Mouse (Mus musculus) CH12F3 (cell line): ENCODE measurements around the gene Polr3c.
"Not testable (repeated sequence)": the region's sequence is repeated elsewhere in the genome, so short reads cannot be mapped to it uniquely, and the experiment has no call there.

Experiments used
- in situ Hi-C: fragments of 300-500 bp; cut with MboI; formaldehyde crosslinking; loops from 2 replicates; pipeline ENCODE4 v1.14.3; 2020; ENCODE audit warnings: low sequenced_read_pairs

Gene Polr3c

GRCm38 (mm10) chr3:96708684-96709064 is 18.8 kb downstream of the Polr3c start:
- in situ Hi-C loops, result no loop called here

GRCm38 (mm10) chr3:96707903-96708683 is 19.3 kb downstream of the Polr3c start, which contains the start of gene Nudt17:
Nudt17 (minus strand) TSS chr3:96708562.
- in situ Hi-C loops, result no loop called here

DNA sequence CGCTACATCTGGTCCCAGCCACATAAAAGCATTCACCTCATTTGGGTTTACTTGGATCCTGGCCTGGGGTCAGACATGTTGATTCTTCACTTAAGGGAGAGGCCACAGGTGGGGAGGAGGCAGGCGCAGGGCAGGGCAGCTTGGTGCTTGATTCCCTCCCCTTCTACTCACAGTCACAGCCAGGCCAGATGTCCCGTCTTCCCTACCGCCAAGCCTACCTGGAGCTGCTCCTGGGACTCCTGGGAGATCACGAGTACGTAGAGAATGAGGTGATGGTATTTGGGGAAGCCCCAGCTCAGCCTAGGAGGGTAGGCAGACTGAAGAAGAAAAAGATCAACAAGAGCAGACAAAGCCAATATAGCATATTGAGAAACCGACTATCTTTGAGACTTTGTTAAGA is 20.4 kb downstream of the Polr3c start:
- in situ Hi-C loops, result no loop called here

DNA sequence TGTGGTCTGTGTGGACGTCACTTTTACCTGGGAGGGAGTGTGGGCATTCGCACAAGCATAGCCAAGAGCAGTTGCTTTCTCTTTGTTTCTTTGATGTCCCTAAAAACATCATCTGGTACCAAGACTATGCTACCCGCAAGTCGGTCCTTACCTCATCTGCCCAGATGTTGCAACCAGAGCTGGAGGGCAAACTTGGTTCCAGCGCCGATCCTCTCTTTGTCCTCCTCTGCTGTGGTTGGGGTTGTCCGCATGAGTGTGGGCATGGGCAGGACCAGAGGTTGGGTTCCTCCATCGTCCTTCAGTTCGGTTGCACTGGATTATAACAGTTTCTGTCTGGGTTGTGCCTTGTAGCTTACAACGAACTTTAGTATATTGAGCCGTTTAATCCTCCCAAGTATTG is 21.2 kb downstream of the Polr3c start:
- in situ Hi-C loops, result no loop called here

DNA sequence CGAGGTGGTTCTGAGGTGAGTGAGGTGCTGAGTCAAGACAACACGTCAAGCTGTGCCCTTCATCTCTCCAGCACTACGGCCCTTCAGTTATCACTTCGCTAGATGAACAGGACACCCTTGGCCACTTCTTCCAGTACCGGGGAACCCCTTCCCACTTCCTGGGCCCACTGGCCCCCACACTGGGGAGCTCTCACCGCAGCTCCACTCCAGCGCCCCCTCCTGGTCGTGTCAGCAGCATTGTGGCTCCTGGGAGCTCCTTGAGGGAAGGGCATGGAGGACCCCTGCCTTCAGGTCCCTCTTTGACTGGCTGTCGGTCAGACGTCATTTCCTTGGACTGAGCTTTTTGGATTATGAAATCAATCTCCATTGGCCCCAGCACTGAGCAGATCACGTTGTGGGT is 22.6 kb downstream of the Polr3c start:
- in situ Hi-C loops, result no loop called here

- in situ Hi-C loops, result no loop called here
Observed at GRCm38 (mm10) chr3:96701003-96701402, 26.4 kb downstream of the Polr3c start.

GRCm38 (mm10) chr3:96700376-96700775 is 27.1 kb downstream of the Polr3c start:
- in situ Hi-C loops, result no loop called here

- in situ Hi-C loops, result no loop called here
Observed at GRCm38 (mm10) chr3:96698993-96699690, 28.3 kb downstream of the Polr3c start.

GRCm38 (mm10) chr3:96696766-96697732 is 30.4 kb downstream of the Polr3c start:
- in situ Hi-C loops, result no loop called here

DNA sequence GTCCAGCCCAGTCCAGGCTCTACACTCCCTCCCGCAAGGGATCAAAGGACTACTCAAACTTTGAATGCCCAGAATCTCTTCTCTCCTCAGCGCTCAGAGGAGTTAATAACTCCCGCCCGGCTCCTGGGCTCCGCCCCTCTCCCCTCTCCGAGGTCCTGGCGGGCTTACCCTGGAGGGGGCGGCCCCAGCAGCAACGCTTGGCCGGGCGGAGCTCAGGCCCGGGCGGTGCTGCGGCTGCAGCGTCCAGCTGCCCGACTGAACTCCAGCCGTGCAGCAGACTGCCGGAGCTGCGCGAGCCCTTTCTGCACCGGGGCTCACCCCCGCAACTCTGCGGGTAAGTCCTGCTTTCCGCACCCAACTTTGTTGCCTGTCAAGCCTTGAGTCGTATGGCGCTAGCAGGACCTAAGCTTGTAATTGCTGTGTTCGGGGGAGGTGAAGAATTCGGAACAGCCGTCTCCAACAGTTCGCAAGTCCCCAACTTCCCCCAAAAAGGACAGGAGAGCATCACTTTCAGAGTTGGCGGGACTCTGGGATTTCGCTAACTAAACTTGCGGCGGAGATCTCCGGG is 31.1 kb downstream of the Polr3c start, which contains the start of gene Pias3:
Pias3 (plus strand) TSS at position 187 of the 568 bp plus-strand sequence.
- in situ Hi-C loops, result no loop called here

- in situ Hi-C loops, result no loop called here
Observed at GRCm38 (mm10) chr3:96693579-96693978, 33.8 kb downstream of the Polr3c start.

DNA sequence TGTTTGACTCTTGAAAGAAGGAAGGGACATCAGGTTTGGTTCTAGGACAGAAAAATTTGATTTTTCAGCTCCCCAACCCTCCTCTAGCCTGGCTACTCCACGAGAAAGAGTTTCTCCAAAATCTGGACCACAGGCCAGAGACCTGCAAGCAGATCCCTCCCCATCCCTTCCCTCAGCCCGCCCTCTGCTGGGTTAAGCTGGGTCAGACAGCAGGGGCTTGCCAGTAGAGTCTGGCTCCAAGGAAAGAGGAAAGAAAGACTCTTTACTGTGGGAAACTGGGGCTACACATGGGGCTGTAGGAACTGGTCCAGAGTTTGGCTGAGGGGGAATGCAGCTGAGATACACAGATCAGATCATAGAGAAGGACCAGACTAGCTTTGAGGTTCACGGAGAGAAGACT is 34.9 kb downstream of the Polr3c start:
- in situ Hi-C loops, result no loop called here

GRCm38 (mm10) chr3:96690298-96690697 is 37.1 kb downstream of the Polr3c start:
- in situ Hi-C loops, result no loop called here

DNA sequence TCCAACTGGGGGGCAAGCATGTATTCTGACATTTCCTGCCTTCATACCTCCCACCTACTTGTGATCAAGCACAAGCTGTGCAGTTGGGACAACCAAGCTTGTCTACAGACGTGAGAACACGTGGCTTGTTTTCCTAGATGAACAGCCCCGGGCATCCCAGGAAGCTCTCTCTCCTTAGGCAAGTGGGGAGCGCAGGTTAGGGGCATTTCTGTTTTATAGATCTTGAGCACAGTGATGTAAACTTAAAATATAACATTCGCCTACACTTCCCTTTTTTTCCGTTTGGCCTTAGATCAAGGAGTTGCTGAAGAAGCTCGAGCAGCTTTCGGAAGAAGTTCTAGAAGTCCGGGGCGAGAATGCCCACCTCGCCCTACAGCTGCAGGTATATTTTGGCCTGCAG is 38.6 kb downstream of the Polr3c start:
- in situ Hi-C loops, result no loop called here

DNA sequence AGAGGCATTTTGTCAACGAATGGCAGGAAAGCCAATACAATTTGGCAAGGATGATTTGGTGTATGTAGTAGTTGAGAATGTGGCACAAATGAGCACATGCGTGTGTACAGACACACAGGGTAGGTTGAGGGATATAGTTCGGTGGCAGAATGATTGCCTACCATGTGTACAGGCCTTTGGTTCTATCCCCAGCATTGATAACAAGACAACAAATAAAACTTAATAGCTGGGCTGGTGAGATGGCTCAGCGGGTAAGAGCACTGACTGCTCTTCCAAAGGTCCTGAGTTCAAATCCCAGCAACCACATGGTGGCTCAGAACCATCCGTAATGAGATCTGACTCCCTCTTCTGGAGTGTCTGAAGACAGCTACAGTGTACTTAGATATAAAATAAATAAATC is 41.4 kb downstream of the Polr3c start:
- in situ Hi-C loops, result not testable (repeated sequence)

GRCm38 (mm10) chr3:96684822-96685156 is 42.6 kb downstream of the Polr3c start:
- in situ Hi-C loops, result no loop called here

DNA sequence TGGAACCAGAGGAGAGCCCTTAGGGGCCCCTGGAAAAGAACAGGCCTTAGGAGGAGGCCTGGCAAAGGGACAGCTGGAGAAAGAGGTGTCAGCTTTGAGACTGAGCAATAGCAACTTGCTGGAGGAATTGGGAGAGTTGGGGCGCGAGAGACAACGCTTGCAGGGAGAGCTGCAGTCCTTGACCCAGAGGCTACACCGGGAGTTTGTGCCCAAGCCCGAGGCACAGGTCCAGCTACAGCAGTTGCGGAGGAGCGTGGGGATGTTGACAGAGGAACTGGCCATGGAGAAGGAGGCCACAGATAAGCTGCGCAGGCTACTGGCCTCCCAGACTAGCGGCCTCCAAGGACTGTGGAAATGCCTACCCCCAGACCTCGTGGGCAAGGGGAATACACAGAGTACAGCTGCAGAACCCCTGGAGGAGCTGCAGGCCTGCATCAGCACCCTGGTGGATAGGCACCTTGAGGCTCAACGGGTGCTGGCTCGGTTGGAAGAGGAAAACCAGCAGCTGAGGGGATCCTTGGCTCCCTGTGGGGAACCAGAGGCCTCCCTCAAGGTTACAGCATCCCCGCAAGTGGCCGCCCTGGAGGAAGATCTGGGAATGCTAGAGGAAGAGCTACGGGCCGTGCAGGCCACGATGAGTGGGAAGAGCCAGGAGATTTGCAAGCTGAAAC is 43.1 kb downstream of the Polr3c start:
- in situ Hi-C loops, result no loop called here

DNA sequence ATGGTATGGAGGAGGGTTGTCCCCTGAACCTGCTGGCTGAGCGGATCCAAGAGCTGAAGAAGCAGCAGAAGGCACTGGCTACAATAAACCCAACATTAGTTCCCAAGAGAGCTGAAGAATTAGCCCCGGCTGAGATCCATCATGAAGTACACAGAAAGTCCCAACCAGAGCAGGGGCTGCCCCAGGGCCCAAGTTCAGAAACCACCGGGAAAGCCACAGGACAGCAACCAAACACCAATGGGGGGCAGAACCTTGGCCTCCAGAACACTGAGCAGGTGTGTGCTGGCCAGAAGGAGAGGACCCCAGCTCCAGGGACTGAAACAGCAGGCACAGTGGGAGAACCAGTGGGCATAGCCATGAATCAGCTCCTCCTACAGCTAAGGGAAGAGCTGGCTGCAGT is 43.9 kb downstream of the Polr3c start:
- in situ Hi-C loops, result no loop called here

DNA sequence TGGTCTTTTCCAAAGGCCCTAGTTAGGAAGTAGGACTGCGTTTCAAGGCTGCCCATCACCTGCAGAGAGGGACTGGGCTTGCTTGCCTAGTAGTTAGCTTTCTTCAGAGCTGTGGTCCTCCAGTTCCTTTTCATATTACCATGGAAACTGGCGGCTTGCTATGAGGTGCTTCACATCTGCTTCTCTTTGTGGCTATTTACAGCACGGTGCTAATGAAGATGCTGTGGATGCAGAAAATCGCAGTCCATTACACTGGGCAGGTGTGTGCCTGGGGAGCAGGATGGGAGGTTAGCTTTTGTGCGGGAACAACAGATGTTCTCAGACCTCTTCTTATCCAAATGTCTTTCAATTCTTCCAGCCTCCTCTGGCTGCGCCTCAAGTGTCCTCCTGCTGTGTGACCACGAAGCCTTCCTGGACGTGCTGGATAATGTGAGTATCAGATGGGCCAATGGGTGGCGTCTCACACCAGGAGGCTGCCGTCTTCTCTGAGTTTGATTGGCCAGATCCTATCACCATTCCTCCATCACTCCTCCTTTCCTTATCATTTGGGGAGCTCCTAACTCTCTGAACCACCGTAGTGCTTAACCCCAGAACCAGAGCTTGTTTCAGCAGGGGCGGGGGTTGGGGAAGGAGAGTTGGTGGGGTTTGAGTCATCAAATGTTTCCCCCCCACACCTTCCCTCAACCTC is 47.0 kb downstream of the Polr3c start:
- in situ Hi-C loops, result no loop called here

DNA sequence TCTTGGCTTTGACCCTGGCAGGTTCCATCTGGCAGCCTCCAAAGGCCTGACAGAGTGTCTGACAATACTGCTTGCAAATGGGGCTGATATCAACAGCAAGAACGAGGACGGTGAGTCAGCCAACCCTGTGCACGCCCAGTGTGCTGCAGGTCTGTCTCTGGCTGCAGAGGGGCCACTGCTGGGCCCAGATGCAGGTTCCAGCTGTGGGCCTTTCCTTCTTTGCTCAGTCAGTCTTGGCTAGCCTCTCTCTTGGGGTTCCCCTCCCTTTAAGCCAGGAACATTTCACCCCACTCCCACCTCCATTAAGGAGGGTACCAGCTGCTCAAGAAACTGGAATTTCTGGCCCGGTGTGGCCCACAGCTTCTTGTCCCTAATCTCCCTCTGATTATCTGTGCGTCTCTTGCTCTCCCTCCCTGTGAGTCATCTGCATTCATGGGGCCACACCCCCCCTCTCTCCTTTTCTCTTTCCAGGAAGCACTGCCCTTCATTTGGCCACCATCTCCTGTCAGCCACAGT is 48.2 kb downstream of the Polr3c start:
- in situ Hi-C loops, result no loop called here
